Mouse (Mus musculus): Measurements from ENCODE around the gene Babam1.
A peak's percentile ranks its signal among the peaks of the same experiment; 100 is the strongest.

Gene Babam1

DNA sequence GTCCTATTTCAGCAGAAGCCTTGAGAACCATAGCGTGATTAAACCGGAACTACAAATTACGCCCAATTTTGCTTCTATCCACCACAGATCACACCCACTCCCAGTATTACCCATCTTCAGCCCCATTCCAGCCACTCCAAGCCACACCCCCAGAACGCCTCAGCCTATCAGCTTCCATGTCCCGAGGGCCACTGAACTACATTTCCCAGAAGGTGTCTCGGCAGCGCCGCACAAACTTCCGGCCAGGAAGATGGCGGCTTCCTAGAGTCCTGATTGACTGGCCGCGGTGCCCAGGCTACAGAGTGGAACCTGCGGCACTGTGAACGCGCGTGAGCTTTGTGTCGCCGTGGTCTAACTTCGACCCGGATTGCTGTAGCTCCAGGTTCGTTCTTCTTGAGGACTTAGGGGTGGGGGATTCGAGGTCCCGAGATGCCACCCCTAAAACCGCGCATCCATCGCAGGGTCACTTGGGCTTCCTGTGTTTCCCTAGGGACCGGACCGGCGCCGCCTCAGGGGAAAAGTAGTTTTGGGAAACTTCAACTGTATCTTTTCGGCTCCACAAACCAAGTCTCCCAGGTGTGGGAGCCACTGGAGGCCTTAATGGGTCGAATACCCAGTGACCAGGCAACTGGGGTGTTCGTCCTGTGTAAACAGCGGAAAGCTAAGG lies at the start of gene Babam1:
Gene Babam1, plus strand, starts transcription at position 223 of the 667 bp plus-strand sequence.
- peak; percentile 84 for DNase-seq (ENCODE audit: low read depth, low spot score)

DNA sequence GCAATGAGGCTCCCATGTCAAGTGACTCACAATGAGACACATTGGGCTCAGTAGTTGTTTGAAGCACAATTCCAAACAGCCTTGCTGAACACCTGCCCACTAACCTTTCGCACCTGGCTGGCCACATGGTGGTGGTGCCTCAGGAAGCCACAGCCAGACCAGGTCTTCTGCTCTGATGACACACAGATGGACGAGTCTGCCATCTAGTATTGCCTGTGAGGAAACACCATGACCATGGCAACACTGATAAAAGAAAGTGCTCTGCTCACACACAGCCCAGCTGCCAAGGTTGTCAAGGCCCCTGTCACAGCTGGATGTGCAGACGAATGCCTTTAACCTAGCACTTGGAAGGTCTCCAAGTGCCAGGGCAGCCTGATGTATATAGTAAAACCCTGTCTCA lies 45.5 kb upstream of the Babam1 start:
- no peak for DNase-seq (ENCODE audit: low read depth, low spot score)

DNA sequence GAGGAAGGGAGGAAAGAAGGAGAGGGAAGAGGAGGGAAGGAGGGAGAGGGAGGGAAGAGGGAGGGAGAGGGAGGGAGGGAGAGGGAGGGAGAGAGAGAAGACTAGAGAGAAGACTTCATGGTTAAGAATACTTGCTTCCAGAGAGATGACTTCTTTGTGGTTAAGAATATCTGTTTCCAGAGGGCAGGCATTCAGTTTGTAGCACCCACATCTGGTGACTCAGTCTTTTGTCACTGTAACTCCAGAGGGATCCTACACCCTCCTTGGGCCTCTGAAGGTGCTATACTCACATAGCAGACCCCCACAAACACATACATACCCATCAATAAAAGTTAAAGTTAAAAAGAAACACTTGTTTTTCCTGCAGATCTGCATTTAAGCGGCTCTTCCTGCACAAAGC lies 45.1 kb upstream of the Babam1 start:
- DNase-seq (ENCODE audit: low read depth, low spot score): no peak

DNA sequence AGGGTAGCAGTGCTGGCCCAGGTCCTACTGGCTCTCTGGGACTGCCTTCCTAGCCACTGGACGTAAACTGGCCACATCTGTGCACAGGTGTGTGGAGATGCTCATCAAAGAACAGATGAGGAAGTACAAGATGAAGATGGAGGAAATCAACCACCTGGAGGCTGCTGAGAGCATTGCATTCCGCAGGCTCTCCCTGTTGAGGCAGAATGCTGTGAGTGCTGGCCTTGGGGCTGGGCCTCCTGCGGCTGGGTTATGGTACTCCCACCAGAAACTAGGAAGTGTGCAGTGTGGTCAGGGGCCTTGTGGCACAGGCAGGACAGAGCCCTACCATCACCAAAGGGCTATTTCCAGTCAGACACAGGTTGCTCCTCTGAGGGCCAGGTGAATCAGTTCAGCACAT lies 38.6 kb upstream of the Babam1 start:
- DNase-seq (ENCODE audit: low read depth, low spot score): no peak

DNA sequence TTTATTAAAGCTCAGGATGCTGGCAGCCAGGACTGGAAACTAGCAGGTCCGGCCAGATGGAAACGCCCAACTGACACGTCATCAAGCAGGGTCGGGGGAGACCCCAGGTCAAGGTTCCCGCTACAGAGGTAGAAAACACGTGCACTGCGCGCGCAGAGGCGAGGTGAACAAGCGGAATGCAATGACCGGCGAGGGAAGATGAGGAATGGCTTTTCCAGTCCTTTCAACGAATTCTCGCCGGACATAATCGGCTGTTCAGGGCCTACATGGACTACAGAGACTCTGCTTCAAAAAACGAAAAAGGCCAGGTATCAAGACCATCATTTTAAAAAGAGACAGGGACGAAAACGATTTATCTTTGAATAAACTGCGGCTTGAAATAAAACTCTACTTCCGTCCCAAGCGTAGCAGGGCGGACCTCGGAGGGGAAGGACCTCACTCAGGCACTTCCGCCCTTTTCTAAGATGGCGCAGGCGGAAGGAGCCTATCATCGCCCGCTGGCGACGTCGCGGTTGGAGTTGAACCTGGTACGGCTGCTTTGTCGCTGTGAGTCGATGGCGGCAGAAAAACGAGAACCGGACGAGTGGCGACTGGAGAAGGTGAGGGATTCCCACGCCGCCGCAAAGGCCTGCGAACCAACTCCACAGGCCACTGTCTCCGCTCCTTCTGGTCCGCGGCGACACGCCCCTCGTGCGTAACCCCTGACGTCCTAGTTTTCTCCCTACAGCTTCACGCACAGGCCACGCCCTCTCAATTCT lies 29.7 kb upstream of the Babam1 start, which contains the start of gene Use1:
Gene Use1, plus strand, starts transcription at position 78 of the 758 bp plus-strand sequence.
- DNase-seq (ENCODE audit: low read depth, low spot score): peak; percentile 82

DNA sequence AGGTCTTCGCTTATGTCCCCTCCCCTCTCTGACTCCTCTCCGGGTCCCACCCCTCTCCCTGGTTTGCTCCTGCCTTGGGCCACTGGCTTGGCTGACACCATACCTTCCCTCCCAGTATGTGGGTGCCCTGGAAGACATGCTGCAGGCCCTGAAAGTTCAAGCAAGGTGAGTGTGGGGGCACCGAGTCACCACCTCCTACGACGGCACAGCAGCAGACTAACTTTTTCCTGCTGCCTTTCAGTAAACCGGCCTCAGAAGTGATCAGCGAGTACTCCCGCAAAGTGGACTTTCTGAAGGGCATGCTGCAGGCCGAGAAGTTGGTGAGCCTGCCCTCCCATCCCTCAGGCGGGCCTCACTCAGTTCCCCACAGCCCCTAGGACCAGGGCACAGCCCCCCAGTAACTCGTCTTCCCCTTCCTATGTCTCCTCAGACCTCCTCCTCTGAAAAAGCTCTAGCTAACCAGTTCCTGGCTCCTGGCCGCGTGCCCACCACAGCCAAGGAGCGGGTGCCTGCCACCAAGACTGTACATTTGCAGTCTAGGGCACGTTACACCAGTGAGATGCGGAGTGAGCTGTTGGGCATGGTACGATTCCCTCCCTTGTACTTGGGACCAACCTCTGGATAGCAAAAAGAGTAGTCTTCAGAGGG lies 29.0 kb upstream of the Babam1 start:
- no peak for DNase-seq (ENCODE audit: low read depth, low spot score)

DNA sequence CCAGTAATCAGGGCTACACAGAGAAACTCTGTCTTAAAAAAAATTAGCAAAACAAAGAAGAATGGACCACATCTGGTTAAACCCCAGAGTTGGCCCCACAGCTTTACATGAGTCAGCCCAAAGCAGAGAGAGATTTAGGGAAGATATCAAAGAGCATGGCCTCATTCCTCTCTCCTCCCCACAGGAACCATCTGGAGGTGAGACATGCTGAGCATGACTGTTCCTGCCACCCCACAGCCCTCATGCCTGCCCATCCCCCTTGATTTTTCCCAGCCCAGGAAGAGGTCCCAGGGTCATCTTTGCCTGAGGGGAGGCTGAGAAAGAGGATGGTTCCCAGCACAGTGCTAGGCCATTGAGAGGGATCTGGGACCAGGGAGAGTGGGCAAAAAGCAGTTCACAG lies 28.3 kb upstream of the Babam1 start:
- no peak for DNase-seq (ENCODE audit: low read depth, low spot score)

DNA sequence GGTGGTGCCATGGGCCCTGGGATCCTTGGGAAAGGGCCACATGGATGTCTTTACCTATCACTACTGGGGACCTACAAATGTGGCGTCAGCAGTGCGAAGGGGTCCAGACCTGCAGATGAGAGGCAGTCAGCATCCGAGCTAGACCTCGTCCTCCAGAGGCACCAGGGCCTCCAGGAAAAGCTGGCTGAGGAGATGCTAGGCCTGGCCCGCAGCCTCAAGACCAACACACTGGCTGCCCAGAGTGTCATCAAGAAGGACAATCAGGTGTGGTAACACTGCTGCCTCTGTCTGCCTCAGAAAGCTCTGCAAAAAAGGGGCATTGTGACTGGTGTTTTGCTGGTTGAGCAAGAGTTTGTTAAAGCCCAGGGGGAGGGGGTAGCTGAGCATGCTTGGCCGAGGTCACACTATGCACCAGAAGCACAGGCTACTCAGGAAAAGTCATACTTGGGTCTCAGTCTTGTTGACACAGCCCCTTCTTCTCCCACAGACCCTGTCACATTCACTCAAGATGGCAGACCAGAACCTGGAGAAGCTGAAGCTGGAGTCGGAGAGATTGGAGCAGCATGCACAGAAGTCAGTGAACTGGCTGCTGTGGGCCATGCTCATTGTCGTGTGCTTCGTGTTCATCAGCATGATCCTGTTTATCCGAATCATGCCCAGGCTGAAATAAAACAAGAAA lies 27.5 kb upstream of the Babam1 start:
- no peak for DNase-seq (ENCODE audit: low read depth, low spot score)

DNA sequence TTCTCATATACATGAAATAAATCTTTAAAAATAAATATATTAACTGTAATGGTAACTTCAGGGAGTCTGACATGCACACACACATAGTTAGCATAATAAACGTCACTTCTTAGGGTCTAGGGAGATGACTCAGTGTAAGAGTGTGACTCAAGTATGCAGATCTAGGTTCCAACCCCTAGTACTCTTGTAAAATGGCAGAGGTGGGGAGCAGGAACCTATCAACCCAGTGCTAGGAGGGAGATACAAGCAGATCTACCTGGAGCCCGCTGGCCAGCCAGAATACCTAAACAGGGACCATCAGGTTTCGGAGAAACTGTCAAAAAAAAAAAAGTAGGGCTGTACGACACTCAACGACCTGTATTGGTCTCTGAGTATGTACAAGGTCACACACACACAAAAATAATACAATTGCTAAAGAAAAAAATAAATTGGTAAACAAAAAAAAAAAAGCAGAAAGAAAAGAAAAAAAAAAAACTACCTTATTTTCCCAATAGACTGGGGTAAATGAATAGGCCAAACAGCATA lies 25.9 kb upstream of the Babam1 start:
- no peak for DNase-seq (ENCODE audit: low read depth, low spot score)

DNA sequence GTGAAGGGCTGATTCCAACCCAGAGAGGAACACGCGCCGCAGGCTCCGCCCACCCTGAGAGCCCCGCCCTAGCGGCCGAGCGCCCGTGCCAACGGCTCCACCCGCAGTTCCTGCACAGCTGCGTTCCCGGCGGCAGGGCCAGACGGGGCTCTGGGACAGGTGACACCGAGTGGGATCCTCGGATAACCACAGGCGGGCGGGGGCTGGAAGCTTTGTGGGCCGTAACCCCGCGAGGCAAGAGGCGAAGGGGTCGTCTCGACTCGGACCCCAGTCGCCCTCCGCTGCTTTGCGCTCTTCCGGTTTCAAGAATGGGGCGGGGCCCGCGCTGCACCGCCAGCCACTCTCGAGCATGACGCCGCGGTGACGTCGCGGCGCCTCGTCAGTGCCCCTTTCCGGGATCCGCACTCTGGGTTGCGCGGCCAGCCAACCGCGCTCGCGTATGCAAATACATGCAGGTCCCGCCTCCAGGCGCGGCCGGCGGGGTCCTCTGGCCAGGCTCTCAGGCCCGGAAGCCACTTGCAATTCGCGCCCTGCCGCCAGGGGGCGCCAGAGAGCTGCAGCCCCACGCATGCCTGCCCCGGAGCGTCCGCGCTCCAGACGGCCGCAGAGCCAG lies 25.3 kb upstream of the Babam1 start, which contains the start of gene Ocel1:
Gene Ocel1, plus strand, starts transcription at position 63 of the 613 bp plus-strand sequence.
- DNase-seq (ENCODE audit: low read depth, low spot score): peak; percentile 93

DNA sequence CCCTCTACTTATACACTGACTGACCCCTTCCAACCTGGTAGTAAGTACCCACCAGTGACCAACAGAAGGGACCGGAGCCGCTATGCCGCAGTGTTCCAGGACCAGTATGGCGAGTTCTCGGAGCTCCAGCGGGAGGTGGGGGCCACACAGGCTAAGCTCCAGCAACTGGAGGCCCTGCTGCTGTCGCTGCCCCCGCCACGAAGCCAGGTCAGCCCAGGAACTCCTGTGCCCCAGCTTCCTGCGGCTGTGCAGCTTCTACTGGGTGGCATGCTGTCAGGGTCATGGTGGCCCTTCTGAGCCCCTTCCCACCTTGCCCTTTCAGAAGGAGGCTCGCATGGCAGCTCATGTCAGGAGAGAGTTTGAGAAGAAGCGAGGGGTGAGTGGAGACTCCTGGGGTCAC lies 24.2 kb upstream of the Babam1 start:
- no peak for DNase-seq (ENCODE audit: low read depth, low spot score)

DNA sequence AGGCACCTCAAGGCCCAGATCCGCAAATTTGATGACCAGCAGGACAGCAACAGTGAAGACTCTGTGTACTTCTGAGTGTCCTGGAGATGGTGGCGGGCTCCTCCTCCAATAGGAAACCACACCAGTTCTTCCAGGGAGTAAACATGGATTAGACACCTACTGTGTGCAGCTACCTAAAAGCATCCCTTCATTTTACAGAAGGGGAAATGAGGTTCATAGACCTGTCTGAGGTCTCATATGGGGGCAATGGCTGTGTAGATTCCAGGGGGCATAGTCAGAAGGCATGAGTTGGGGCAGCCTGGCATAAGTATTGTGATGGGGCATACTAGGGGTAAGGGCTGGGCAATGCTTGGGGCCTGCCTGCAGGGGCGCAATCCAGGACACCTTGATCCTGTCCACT lies 23.7 kb upstream of the Babam1 start:
- no peak for DNase-seq (ENCODE audit: low read depth, low spot score)

DNA sequence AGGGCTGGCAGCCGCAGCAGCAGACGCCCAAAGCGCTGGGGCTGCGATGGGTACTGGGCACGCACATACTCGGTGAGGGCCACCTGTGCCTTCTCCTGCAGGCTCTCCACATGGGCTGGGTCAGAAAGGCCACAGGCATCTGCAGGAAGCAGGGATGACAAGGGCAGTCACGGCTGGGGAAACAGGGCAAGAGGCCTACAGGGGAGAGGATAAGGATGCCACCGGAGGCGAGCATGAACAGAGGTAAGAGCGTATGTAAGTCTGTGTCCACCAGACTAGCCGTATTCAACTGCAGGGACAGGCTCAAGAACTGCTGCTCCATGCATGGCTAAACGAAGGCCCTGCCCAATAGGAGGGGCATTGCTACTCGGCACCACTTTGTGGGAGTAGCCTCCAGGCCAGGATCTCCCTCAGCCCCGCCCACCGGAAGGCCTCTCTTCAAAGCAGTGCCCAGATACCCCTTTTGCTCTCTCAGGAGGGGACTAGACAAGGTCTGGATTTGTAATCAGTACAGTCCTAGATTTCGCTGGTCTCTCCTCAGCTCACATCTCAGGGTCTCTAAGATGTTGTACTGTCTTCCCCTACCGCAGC lies 21.9 kb upstream of the Babam1 start:
- no peak for DNase-seq (ENCODE audit: low read depth, low spot score)

DNA sequence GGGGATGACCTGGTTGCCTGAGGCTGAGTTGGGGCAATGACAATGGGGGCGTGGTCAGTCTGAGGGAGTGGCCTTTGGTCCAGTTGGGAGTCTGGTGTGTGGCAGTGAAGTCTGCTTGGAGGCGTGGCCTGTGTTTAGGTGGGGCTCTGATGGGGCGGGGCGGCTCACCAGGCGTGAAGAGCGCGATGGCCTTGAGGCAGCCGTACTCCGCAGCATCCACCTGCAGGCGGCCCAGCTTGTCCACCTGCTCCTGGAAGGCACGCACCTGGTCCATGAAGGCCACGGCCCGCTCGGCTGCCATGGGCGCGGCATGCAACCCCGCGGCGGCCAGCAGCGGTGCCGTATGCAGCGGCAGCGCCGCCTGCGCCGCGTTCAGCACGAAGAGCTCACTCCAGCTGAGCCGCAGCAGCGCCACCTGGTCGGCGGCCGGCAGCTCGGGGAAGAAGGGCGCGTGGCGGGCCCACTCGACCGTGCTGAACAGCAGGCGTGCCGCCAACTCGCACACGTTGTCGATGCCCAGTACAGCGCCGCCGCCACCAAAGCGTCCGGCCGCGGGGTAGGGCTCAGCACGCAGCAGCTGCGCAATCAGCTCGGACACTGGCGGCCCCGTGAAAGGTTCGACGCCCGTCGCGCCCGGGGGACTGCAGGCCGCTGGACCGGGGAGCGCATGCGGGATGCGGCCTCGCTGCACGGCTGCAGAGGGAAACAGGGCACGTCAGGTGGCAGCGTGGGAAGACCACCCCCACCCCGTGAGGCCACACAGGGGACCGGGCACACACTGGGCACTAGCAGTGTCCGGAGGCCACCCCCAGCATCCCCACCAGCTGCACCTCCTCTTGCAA lies 20.9 kb upstream of the Babam1 start:
- peak; percentile 47 for DNase-seq (ENCODE audit: low read depth, low spot score)

DNA sequence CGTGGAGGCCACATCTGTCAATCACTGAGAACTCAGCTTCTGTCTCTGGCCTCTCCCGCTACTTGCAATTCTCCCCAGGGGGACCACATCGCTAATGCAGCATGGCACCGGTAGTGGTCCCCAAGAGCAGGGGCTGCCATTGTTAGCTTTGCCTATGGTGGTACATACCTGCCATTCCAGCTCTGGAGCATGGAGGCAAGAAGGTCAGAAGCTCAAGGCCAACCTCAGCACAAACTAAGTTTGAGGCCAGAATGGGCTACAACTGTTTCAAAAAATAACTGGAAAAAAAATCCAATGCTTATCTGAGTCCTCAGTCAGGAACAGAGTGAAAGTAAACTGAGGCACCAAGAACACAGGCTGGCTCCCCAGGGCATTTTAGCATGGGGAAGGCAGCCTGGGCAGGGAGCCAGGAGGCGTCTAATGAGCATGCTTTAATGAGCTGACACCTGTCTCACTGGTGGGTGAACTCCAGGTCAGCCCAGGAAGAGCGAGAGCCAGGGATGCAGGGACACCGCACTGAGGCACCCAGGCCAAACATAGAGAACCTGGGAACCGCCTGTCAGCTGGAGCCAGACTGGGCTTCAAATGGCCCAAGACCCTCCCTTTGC lies 20.1 kb upstream of the Babam1 start:
- no peak for DNase-seq (ENCODE audit: low read depth, low spot score)

DNA sequence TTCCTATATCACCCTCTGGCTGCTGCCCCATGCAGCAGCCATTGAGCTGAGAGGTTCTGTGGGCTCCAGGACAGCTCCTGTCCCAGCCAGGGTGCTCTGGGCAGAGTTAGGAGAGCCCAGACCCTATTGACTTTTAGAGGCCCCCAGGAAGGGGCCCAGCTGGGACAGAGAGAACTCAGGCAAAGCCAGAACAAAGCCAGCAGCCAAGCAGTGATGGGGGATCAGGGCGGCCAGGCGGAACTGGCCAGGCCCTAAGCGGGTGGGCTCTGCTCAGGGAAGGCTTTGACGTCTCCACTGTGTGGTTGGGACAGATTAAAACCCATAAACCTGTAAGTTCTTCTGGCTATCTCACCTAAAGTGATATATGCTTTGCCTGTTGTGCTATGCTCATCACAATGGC lies 17.7 kb upstream of the Babam1 start:
- DNase-seq (ENCODE audit: low read depth, low spot score): no peak

DNA sequence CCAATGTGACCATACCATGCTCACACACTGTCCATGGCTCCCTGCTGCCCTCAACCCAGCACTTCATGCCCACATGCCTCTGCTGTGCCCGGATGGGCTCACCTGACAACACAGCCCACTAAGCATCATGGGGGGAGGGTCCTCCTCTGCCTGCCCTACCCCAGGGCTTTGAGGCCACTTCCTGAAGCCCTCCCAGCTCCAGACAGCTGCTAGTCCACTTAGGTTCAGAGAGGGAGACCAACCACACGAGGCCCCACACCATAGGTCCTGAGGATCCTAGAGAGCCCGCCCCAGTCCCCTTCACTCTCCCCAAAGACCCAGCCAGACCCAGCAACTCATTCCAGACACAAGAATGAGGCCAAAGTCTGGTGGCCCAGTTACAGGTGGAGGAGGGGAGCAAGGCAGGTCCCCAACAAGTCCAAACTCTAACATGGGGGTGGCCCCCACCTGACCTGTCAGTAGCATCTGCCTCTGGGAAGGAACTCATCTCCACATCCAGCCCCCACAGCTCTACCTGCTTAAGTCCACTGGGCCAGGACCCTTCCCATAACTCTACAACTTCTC lies 17.1 kb upstream of the Babam1 start:
- no peak for DNase-seq (ENCODE audit: low read depth, low spot score)

DNA sequence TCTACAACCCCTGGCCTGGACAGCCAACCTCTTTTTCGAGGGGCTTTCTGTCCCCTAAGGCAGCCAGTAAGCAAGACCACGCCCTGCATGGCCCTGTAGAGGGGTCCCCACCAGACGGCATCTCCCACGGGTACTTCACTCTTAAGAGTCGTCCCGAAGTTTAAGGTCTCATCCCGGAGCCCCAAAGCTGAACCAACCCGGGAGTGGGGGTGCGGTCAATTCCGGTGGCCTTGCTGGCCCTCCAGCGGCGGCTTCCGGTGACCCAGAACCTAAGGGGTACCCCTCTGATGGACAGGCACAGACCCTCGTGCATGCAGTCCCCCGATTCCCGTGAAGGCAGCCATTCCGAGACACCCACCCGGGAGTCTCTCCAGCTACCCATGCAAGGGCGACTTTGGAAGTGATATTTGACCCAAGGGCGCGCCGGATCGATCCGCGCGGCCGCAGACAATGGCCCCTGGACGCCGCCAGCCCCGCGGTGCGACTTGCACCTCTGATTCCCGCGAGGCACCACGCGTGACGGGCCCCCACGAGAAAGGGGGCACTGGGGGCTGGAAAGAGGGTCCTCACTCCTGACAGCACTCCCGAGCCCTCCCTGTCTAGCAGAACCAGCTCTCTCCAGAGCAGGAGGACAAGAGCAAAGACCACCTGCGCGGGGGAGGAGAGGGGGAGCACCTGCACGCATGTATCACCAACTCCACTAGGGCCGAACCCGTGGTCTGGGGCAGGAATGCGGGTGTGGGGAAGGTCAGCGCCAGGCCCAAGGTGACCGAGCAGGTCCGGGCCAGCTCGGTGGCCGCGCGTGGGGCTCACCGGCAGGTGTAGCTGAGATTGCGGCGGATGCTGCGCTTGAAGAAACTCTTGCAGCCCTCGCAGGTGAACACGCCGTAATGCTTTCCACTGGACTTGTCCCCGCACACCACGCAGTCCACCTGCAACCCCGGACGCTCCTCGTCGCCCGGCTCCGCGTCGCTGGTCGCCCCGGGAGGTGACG lies 16.2 kb upstream of the Babam1 start:
- DNase-seq (ENCODE audit: low read depth, low spot score): no peak
